Mouse (Mus musculus) limb, embryonic 12.5 days (tissue): ENCODE results near the gene Unc93a. TPM values are rescaled to one million over a fixed set of nuclear protein-coding genes. Genes with fewer than 3 reads are reported as not detected.
A peak's percentile ranks its signal among the peaks of the same experiment; 100 is the strongest.
"Not testable (repeated sequence)": the region's sequence is repeated elsewhere in the genome, so short reads cannot be mapped to it uniquely, and the experiment has no call there.

Experiments used
- ATAC-seq: fragments of 200-750 bp; cut with Nextera tagmentation; 2 replicates; pipeline ENCODE4 v1.8.0; 2017; ENCODE audit warnings: low read depth, moderate TSS enrichment; ENCODE audit not compliant: insufficient number of reproducible peaks, insufficient read depth, low FRiP score, low TSS enrichment
- H3K27ac ChIP-seq: fragments of 300-500 bp; sonication (generic); 2 replicates; pipeline ENCODE4 v1.5.1; 2016; ENCODE audit warnings: mild to moderate bottlenecking, moderate library complexity
- H3K27me3 ChIP-seq: fragments of 300-500 bp; sonication (generic); 2 replicates; pipeline ENCODE4 v1.6.1; 2016; ENCODE audit warnings: mild to moderate bottlenecking, moderate library complexity
- H3K36me3 ChIP-seq: fragments of 300-500 bp; sonication (generic); 2 replicates; pipeline ENCODE4 v1.6.1; 2016; ENCODE audit warnings: mild to moderate bottlenecking, moderate library complexity
- H3K4me1 ChIP-seq: fragments of 300-500 bp; sonication (generic); replicated peaks from 2 replicates; pipeline ENCODE4 v1.6.1; 2016
- H3K4me2 ChIP-seq: fragments of 300-500 bp; sonication (generic); 2 replicates; pipeline ENCODE4 v1.6.1; 2016; ENCODE audit warnings: mild to moderate bottlenecking, moderate library complexity
- H3K4me3 ChIP-seq: fragments of 300-500 bp; sonication (generic); replicated peaks from 2 replicates; pipeline ENCODE4 v1.5.1; 2016; ENCODE audit warnings: mild to moderate bottlenecking
- H3K9ac ChIP-seq: fragments of 300-500 bp; sonication (generic); replicated peaks from 2 replicates; pipeline ENCODE4 v1.6.1; 2016; ENCODE audit warnings: mild to moderate bottlenecking, moderate library complexity
- H3K9me3 ChIP-seq: fragments of 300-500 bp; sonication (generic); 2 replicates; pipeline ENCODE4 v1.6.1; 2016; ENCODE audit warnings: mild to moderate bottlenecking, moderate library complexity
- WGBS: fragments of 180-500 bp; shearing (Covaris S2); methylation state at CpG from one replicate; pipeline ENCODE4 v1.1.7; 2016; 5-methylcytosine and 5-hydroxymethylcytosine counted together
- polyA plus RNA-seq: library from polyadenylated mRNA; unstranded; fragments of >200 nt; fragmentation: Nextera tagmentation; extraction: Ambion mirVana; gene quantifications from 2 replicates; pipeline ENCODE4 v1.2.1, GENCODE M21; 2016

Unc93a gene
- polyA plus RNA-seq, 1 experiment from 2014 or later: not detected

- H3K9ac ChIP-seq, H3K27me3 ChIP-seq, H3K4me2 ChIP-seq, ATAC-seq, H3K4me3 ChIP-seq, H3K27ac ChIP-seq, H3K9me3 ChIP-seq, H3K36me3 ChIP-seq, H3K4me1 ChIP-seq: not testable (repeated sequence)
- 79% methylated on average over 9 of the region's 11 CpGs for WGBS
Measured at GRCm38 (mm10) chr17:13129737-13130465, 1.7 kb downstream of the Unc93a start.

GRCm38 (mm10) chr17:13129324-13129723 is 2.3 kb downstream of the Unc93a start:
- ATAC-seq: not testable (repeated sequence)
- WGBS: no CpG with 5 or more reads among the region's 3 CpGs

GRCm38 (mm10) chr17:13124241-13124640 is 7.4 kb downstream of the Unc93a start:
- H3K27ac ChIP-seq, H3K4me3 ChIP-seq, H3K27me3 ChIP-seq, H3K36me3 ChIP-seq, H3K9me3 ChIP-seq, H3K4me2 ChIP-seq, H3K4me1 ChIP-seq, ATAC-seq, H3K9ac ChIP-seq: not testable (repeated sequence)
- 39% methylated on average over 2 of the region's 3 CpGs for WGBS

More at GRCm38 (mm10) chr17:13129324-13129723, 2.3 kb downstream of the Unc93a start:
- not testable (repeated sequence) for H3K27ac ChIP-seq, H3K4me2 ChIP-seq, H3K4me3 ChIP-seq, H3K36me3 ChIP-seq, H3K4me1 ChIP-seq, H3K27me3 ChIP-seq, H3K9ac ChIP-seq, H3K9me3 ChIP-seq

- 86% methylated on average over 2 of the region's 5 CpGs for whole genome bisulfite sequencing
- H3K9ac ChIP-seq, ATAC-seq, H3K4me1 ChIP-seq, H3K4me2 ChIP-seq, H3K4me3 ChIP-seq, H3K36me3 ChIP-seq, H3K27ac ChIP-seq, H3K9me3 ChIP-seq, H3K27me3 ChIP-seq: not testable (repeated sequence)
Measured at GRCm38 (mm10) chr17:13123308-13124038, 8.1 kb downstream of the Unc93a start.

GRCm38 (mm10) chr17:13112504-13113291 is 18.9 kb downstream of the Unc93a start:
- H3K9ac ChIP-seq, H3K36me3 ChIP-seq, ATAC-seq, H3K4me3 ChIP-seq, H3K27ac ChIP-seq, H3K4me2 ChIP-seq, H3K4me1 ChIP-seq, H3K9me3 ChIP-seq, H3K27me3 ChIP-seq: not testable (repeated sequence)
- 68% methylated on average over 3 of the region's 9 CpGs for WGBS

GRCm38 (mm10) chr17:13106563-13106962 is 25.0 kb downstream of the Unc93a start:
- H3K4me1 ChIP-seq, H3K36me3 ChIP-seq, H3K9me3 ChIP-seq, H3K4me2 ChIP-seq, H3K27ac ChIP-seq, H3K4me3 ChIP-seq, H3K27me3 ChIP-seq, ATAC-seq, H3K9ac ChIP-seq: not testable (repeated sequence)
- 85% methylated on average over 5 of the region's 5 CpGs for WGBS

GRCm38 (mm10) chr17:13092960-13093359 is 38.6 kb downstream of the Unc93a start:
- H3K4me3 ChIP-seq, H3K9me3 ChIP-seq, ATAC-seq, H3K36me3 ChIP-seq, H3K27ac ChIP-seq, H3K9ac ChIP-seq, H3K4me2 ChIP-seq, H3K27me3 ChIP-seq, H3K4me1 ChIP-seq: not testable (repeated sequence)
- 87% methylated on average over 2 of the region's 4 CpGs for WGBS

GRCm38 (mm10) chr17:13092100-13092764 is 39.4 kb downstream of the Unc93a start:
- not testable (repeated sequence) for H3K4me2 ChIP-seq, H3K4me3 ChIP-seq, H3K27me3 ChIP-seq, H3K9me3 ChIP-seq, H3K9ac ChIP-seq, H3K4me1 ChIP-seq, ATAC-seq, H3K27ac ChIP-seq, H3K36me3 ChIP-seq
- 63% methylated on average over 8 of the region's 8 CpGs for WGBS

GRCm38 (mm10) chr17:13091510-13091909 is 40.1 kb downstream of the Unc93a start:
- ATAC-seq: not testable (repeated sequence)

GRCm38 (mm10) chr17:13069227-13069626 is 62.4 kb downstream of the Unc93a start:
- not testable (repeated sequence) for H3K27ac ChIP-seq, H3K36me3 ChIP-seq, H3K9me3 ChIP-seq, H3K4me2 ChIP-seq, H3K27me3 ChIP-seq, H3K4me1 ChIP-seq, H3K4me3 ChIP-seq, H3K9ac ChIP-seq, ATAC-seq
- WGBS: 77% methylated on average over 4 of the region's 5 CpGs

More at GRCm38 (mm10) chr17:13091510-13091909, 40.1 kb downstream of the Unc93a start:
- H3K9ac ChIP-seq, H3K27ac ChIP-seq, H3K4me2 ChIP-seq, H3K4me3 ChIP-seq, H3K9me3 ChIP-seq, H3K27me3 ChIP-seq, H3K4me1 ChIP-seq, H3K36me3 ChIP-seq: not testable (repeated sequence)
- 83% methylated on average over 1 of the region's 1 CpGs for WGBS

GRCm38 (mm10) chr17:13067864-13068385 is 63.7 kb downstream of the Unc93a start:
- ATAC-seq: 0 out of 2 replicates have a peak, but pooled peaks have one; percentile 26
- not testable (repeated sequence) for H3K27ac ChIP-seq, H3K36me3 ChIP-seq, H3K4me1 ChIP-seq, H3K4me3 ChIP-seq, H3K4me2 ChIP-seq, H3K9me3 ChIP-seq, H3K9ac ChIP-seq, H3K27me3 ChIP-seq
- WGBS: 50% methylated on average over 1 of the region's 4 CpGs
